Mouse (Mus musculus): ENCODE results near the gene Pkp2.
A peak's percentile ranks its signal among the peaks of the same experiment; 100 is the strongest.

Gene Pkp2

GRCm38 (mm10) chr16:16261481-16261880 lies 48.4 kb downstream of the Pkp2 start:
- DNase-seq (ENCODE audit: low read depth), result no peak

- no peak for DNase-seq (ENCODE audit: low read depth)
Observed at GRCm38 (mm10) chr16:16262436-16262835, 49.3 kb downstream of the Pkp2 start.

- no peak for DNase-seq (ENCODE audit: low read depth)
Observed at GRCm38 (mm10) chr16:16272978-16273377, 59.9 kb downstream of the Pkp2 start.

GRCm38 (mm10) chr16:16273752-16274151 lies 60.6 kb downstream of the Pkp2 start:
- DNase-seq (ENCODE audit: low read depth), result no peak

- peak; percentile 74 for DNase-seq (ENCODE audit: low read depth)
Observed at GRCm38 (mm10) chr16:16302369-16303137, 89.4 kb downstream of the Pkp2 start, which contains the start of gene Yars2. Gene Yars2, plus strand, starts transcription at chr16:16302965.

- DNase-seq (ENCODE audit: low read depth), result peak; percentile 43
Observed at GRCm38 (mm10) chr16:16303138-16303827, 90.2 kb downstream of the Pkp2 start.

GRCm38 (mm10) chr16:16303888-16304287 lies 90.8 kb downstream of the Pkp2 start:
- peak; percentile 25 for DNase-seq (ENCODE audit: low read depth)

GRCm38 (mm10) chr16:16311319-16311718 lies 98.2 kb downstream of the Pkp2 start:
- no peak for DNase-seq (ENCODE audit: low read depth)
